Mouse (Mus musculus) forebrain, postnatal 0 days (tissue): Measurements from ENCODE around the gene Nit1. TPM values are rescaled to one million over a fixed set of nuclear protein-coding genes. Genes with fewer than 3 reads are reported as not detected.
A peak's percentile ranks its signal among the peaks of the same experiment; 100 is the strongest.

Experiments used
- ATAC-seq: fragments of 200-750 bp; cut with Nextera tagmentation; 2 replicates; pipeline ENCODE4 v1.8.0; 2017; ENCODE audit warnings: mild to moderate bottlenecking, moderate library complexity
- DNase-seq: peaks from one replicate; pipeline ENCODE4 v3.0.0-alpha.2; 2015
- H3K27ac ChIP-seq: fragments of 300-500 bp; sonication (generic); 2 replicates; pipeline ENCODE4 v1.5.1; 2014; ENCODE audit warnings: low read depth, mild to moderate bottlenecking, antibody characterized with exemption, low read length, moderate library complexity, mixed read lengths
- H3K27me3 ChIP-seq: fragments of 300-500 bp; sonication (generic); 2 replicates; pipeline ENCODE4 v1.6.1; 2014; ENCODE audit warnings: mild to moderate bottlenecking, low read length, mixed read lengths; ENCODE audit not compliant: insufficient read depth
- H3K36me3 ChIP-seq: fragments of 300-500 bp; sonication (generic); 2 replicates; pipeline ENCODE4 v1.6.1; 2014; ENCODE audit warnings: mild to moderate bottlenecking, moderate library complexity; ENCODE audit not compliant: insufficient read depth
- H3K4me1 ChIP-seq: fragments of 300-500 bp; sonication (generic); 2 replicates; pipeline ENCODE4 v1.6.1; 2014; ENCODE audit warnings: antibody characterized with exemption; ENCODE audit not compliant: insufficient read depth
- H3K4me2 ChIP-seq: fragments of 300-500 bp; sonication (generic); 2 replicates; pipeline ENCODE4 v1.6.1; 2014; ENCODE audit warnings: low read depth, mild to moderate bottlenecking, moderate library complexity
- H3K4me3 ChIP-seq: fragments of 300-500 bp; sonication (generic); 2 replicates; pipeline ENCODE4 v1.5.1; 2014; ENCODE audit warnings: low read depth, low read length, mixed read lengths
- H3K9ac ChIP-seq: fragments of 300-500 bp; sonication (generic); 2 replicates; pipeline ENCODE4 v1.6.1; 2014; ENCODE audit warnings: mild to moderate bottlenecking
- H3K9me3 ChIP-seq: fragments of 300-500 bp; sonication (generic); 2 replicates; pipeline ENCODE4 v1.6.1; 2016; ENCODE audit warnings: low read length
- CTCF ChIP-seq: sonication (generic); IDR thresholded peaks from 2 replicates; pipeline ENCODE4 v1.5.1; 2016; ENCODE audit warnings: antibody characterized with exemption, control low read depth, low read depth
- WGBS: fragments of 180-500 bp; shearing (Covaris S2); extraction: QIAGEN DNeasy Blood & Tissue Kit; methylation state at CpG from one replicate; pipeline ENCODE4 v1.1.7; 2014; 5-methylcytosine and 5-hydroxymethylcytosine counted together
- polyA plus RNA-seq: library from polyadenylated mRNA; unstranded; fragments of >200 nt; fragmentation: Nextera tagmentation; extraction: Ambion mirVana; gene quantifications from 2 replicates; pipeline ENCODE4 v1.2.1, GENCODE M21; 2015
- total RNA-seq: library from RNA; depleted of rRNA; stranded (reverse); fragments of >200 nt; gene quantifications from 2 replicates; pipeline ENCODE4 v1.2.3, GENCODE M21; 2014

The Nit1 gene
- total and polyA plus RNA-seq, 2 experiments from 2014 or later: 47.6 to 48.1 TPM

GRCm38 (mm10) chr1:171365934-171366333, 20.5 kb upstream of the Nit1 start:
- WGBS: 54% methylated on average over 7 of the region's 7 CpGs
- no peak overlapping the region for H3K27ac ChIP-seq
- no peak overlapping the region for H3K9ac ChIP-seq
- DNase-seq: no peak
- peak; percentile 50 for ATAC-seq
- H3K36me3 ChIP-seq: no peaks in the 10 kb centered on the region
- H3K4me1 ChIP-seq: no peaks in the 10 kb centered on the region
- no peak for TF ChIP-seq CTCF
- H3K4me3 ChIP-seq: no peak overlapping the region
- no peaks in the 10 kb centered on the region for H3K27me3 ChIP-seq
- H3K9me3 ChIP-seq: no peaks in the 10 kb centered on the region
- H3K4me2 ChIP-seq: no peak overlapping the region

GRCm38 (mm10) chr1:171361106-171362103, 16.0 kb upstream of the Nit1 start:
- peak overlapping the region; percentile 97 for H3K4me2 ChIP-seq
- peak overlapping the region; percentile 82 for H3K27ac ChIP-seq
- H3K9ac ChIP-seq: peak overlapping the region; percentile 51
- ATAC-seq (peak; percentile 76), DNase-seq (peak; percentile 91)
- peak; percentile 88 for TF ChIP-seq CTCF
- peak overlapping the region; percentile 42 for H3K4me3 ChIP-seq
- no peaks in the 10 kb centered on the region for H3K27me3 ChIP-seq
- H3K36me3 ChIP-seq: peaks cover 20% of the 10 kb centered on the region
- 32% methylated on average over 16 of the region's 16 CpGs for WGBS
- H3K9me3 ChIP-seq: no peaks in the 10 kb centered on the region
- no peaks in the 10 kb centered on the region for H3K4me1 ChIP-seq

DNA sequence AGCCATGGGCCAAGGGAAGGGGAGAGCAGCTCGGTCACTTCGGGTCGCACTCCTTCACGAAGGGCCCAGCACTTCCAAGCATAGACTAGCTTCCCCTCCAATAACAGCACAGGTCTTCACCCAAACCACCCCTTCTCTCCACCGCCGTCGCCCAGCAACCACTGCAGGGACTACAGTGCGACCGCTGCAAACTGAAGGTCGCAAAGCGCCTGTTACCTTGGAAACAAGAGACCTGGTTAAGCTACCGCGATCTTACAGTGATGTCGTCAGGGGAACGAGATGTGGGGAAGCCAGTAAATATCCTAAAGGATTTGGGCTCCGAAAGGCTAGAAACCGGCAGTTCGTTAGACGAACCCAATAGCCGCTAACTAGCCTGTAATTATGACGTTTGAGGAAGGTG, 15.2 kb upstream of the Nit1 start, which contains the start of gene Klhdc9:
Gene Klhdc9, minus strand, starts transcription at position 143 of the 400 bp plus-strand sequence.
- H3K9ac ChIP-seq: peak within 1 kb of the TSS; percentile 51
- DNase-seq (peak; percentile 98), ATAC-seq (peak; percentile 98)
- peak within 1 kb of the TSS; percentile 82 for H3K27ac ChIP-seq
- peak within 1 kb of the TSS; percentile 97 for H3K4me2 ChIP-seq
- no peaks in the 10 kb centered on the region for H3K4me1 ChIP-seq
- H3K4me3 ChIP-seq: peak within 1 kb of the TSS; percentile 42
- H3K9me3 ChIP-seq: no peaks in the 10 kb centered on the region
- H3K36me3 ChIP-seq: peaks cover 20% of the 10 kb centered on the region
- H3K27me3 ChIP-seq: no peaks in the 10 kb centered on the region
- 1% methylated on average over 21 of the region's 21 CpGs for WGBS
- TF ChIP-seq CTCF: no peak

DNA sequence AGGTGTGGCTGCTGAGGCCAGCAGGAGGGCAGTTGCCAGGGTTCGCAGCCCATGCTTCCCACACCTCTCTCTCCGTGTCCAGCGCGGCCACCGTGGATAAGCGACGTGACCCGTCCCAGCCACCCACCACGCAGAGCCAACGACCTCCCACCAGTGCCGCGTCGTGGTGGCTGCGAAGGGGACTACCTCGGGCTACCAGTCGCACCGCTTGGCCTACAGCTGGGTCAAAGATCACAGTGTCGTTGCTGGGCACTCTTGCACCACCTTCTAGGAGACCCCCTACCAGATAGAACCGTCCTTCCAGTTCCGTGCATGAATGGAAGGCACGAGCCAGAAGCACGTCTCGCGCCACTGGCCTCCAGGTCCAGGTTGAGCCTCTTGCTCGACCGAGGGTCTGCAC, 14.8 kb upstream of the Nit1 start:
- peak overlapping the region; percentile 97 for H3K4me2 ChIP-seq
- H3K4me1 ChIP-seq: no peaks in the 10 kb centered on the region
- H3K9me3 ChIP-seq: no peaks in the 10 kb centered on the region
- peak; percentile 19 for ATAC-seq
- H3K36me3 ChIP-seq: peaks cover 20% of the 10 kb centered on the region
- H3K9ac ChIP-seq: peak overlapping the region; percentile 51
- peak overlapping the region; percentile 42 for H3K4me3 ChIP-seq
- WGBS: 5% methylated on average over 26 of the region's 26 CpGs
- no peak for DNase-seq
- no peak for TF ChIP-seq CTCF
- H3K27ac ChIP-seq: peak overlapping the region; percentile 80
- no peaks in the 10 kb centered on the region for H3K27me3 ChIP-seq

GRCm38 (mm10) chr1:171358421-171358820, 13.0 kb upstream of the Nit1 start:
- Histone ChIP-seq H3K36me3 (peaks cover 20% of the 10 kb centered on the region), H3K27ac (no peak overlapping the region), H3K9ac (no peak overlapping the region), H3K4me2 (no peak overlapping the region), H3K4me3 (no peak overlapping the region), H3K9me3 (no peaks in the 10 kb centered on the region), H3K27me3 (no peaks in the 10 kb centered on the region), H3K4me1 (no peaks in the 10 kb centered on the region)
- TF ChIP-seq CTCF: peak; percentile 83
- ATAC-seq: no peak
- 69% methylated on average over 4 of the region's 4 CpGs for WGBS
- peak; percentile 65 for DNase-seq

- Histone ChIP-seq H3K4me2 (no peak overlapping the region), H3K9me3 (no peaks in the 10 kb centered on the region), H3K36me3 (peaks cover 20% of the 10 kb centered on the region), H3K27ac (no peak overlapping the region), H3K4me3 (no peak overlapping the region), H3K4me1 (no peaks in the 10 kb centered on the region), H3K9ac (no peak overlapping the region), H3K27me3 (no peaks in the 10 kb centered on the region)
- DNase-seq: no peak
- 96% methylated on average over 2 of the region's 2 CpGs for WGBS
- no peak for ATAC-seq
- TF ChIP-seq CTCF: no peak
These were observed 11.4 kb upstream of the Nit1 start for GRCm38 (mm10) chr1:171356814-171357213.

DNA sequence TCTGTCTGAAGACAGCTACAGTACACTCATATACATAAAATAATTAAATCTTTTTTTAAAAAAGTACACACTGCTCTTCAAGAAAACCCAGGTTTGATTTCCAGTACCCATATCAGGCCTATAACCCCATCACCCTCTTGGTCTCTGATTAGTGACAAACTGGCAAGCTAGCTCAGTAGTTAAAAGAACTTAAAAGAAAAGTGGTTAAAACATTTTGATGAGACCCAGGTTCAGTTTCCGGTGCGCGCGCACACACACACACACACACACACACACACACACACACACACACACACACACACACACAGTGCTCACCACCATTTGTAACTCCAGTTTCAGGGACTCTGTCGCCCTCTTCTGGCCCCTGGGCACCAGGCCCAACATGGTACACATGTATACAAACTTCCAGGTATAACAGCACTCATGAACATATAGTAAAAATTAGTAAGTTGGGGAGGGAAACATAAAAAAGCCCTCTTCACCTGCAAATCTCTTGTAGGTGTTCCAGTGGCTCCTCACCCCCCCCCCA, 10.4 kb upstream of the Nit1 start:
- TF ChIP-seq CTCF: peak; percentile 57
- H3K36me3 ChIP-seq: peaks cover 20% of the 10 kb centered on the region
- H3K9ac ChIP-seq: no peak overlapping the region
- H3K27ac ChIP-seq: no peak overlapping the region
- no peak overlapping the region for H3K4me3 ChIP-seq
- no peak overlapping the region for H3K4me2 ChIP-seq
- DNase-seq (no peak), ATAC-seq (no peak)
- H3K27me3 ChIP-seq: no peaks in the 10 kb centered on the region
- 81% methylated on average over 5 of the region's 5 CpGs for WGBS
- H3K4me1 ChIP-seq: no peaks in the 10 kb centered on the region
- no peaks in the 10 kb centered on the region for H3K9me3 ChIP-seq
